Mouse (Mus musculus): ENCODE measurements around the gene Grip2. TPM values are rescaled to one million over a fixed set of nuclear protein-coding genes. Genes with fewer than 3 reads are reported as not detected.

The Grip2 gene
- polyA plus RNA-seq, 1 experiment from 2014 or later, result not detected

DNA sequence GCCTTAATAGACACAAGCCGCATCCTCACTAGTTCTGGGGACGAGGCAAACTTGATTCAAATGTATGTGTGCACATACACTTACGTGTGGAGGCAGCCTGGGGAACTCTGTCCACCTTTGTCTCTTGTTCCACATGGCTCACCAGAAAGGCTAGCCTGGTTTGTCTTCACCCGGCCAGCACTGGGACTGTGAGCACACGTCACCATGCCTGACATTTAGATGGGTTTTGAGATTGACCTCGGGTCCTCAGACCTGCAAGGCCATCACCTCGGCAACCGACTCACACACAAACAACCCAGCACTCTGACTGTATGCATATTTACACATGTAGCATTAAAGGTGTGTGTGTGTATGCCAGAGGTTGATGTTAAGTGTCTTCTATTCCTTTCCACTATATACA lies 8.8 kb downstream of the Grip2 start:
- ATAC-seq (no peak), DNase-seq (no peak)
- H3K4me1 ChIP-seq (ENCODE audit: insufficient read depth), result no peaks in the 10 kb centered on the region
- no peak overlapping the region for H3K9ac ChIP-seq (replicated peaks)
- peaks cover 3% of the 10 kb centered on the region; the same call in 1 of the 2 replicates for H3K9me3 ChIP-seq (ENCODE audit: low read length)
- TF ChIP-seq EP300 (IDR thresholded peaks at IDR 0.05; ENCODE audit: low read depth) (no peak), CTCF (IDR thresholded peaks at IDR 0.05; ENCODE audit: low read depth) (no peak)
- WGBS (ENCODE audit: insufficient replicate concordance), result 54% methylated on average over 8 of the region's 8 CpGs
- H3K27ac ChIP-seq (ENCODE audit: low read depth), result no peak overlapping the region
- H3K4me2 ChIP-seq (ENCODE audit: low read depth, low read length), result no peak overlapping the region
- H3K27me3 ChIP-seq (ENCODE audit: insufficient read depth, low read length), result no peaks in the 10 kb centered on the region
- H3K36me3 ChIP-seq (replicated peaks; ENCODE audit: insufficient read depth, low read length), result no peaks in the 10 kb centered on the region
- no peak overlapping the region for H3K4me3 ChIP-seq (ENCODE audit: low read depth, low read length)

DNA sequence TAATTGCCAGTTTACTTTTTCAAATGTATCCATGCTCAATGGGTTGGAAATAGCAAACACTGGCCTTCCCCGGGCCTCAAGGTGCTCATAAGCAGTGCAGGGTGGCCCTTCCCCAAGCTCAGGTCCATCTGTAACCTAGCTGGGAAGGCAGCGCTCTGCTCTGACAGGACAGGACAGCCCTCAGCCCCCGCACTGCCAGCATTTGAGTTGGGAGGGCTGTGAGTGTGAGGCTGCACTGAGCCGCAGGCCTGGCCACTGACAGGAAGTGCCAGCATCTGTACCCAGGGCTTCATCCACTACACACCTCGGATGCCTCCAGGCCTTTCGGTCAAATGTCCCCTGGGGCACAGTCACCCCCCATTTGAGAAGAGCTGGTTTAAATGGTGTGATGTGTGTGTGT lies 11.1 kb downstream of the Grip2 start:
- ATAC-seq (no peak), DNase-seq (no peak)
- 70% methylated on average over 6 of the region's 6 CpGs for WGBS (ENCODE audit: insufficient replicate concordance)
- Histone ChIP-seq H3K27me3 (ENCODE audit: insufficient read depth, low read length) (no peaks in the 10 kb centered on the region), H3K9ac (replicated peaks) (no peak overlapping the region), H3K36me3 (replicated peaks; ENCODE audit: insufficient read depth, low read length) (no peaks in the 10 kb centered on the region), H3K4me2 (ENCODE audit: low read depth, low read length) (no peak overlapping the region), H3K4me1 (ENCODE audit: insufficient read depth) (no peaks in the 10 kb centered on the region), H3K27ac (ENCODE audit: low read depth) (no peak overlapping the region), H3K4me3 (ENCODE audit: low read depth, low read length) (no peak overlapping the region), H3K9me3 (ENCODE audit: low read length) (peaks cover under 1% of the 10 kb centered on the region; the same call in 1 of the 2 replicates)
- no peak for TF ChIP-seq CTCF (IDR thresholded peaks at IDR 0.05; ENCODE audit: low read depth)
- no peak for TF ChIP-seq EP300 (IDR thresholded peaks at IDR 0.05; ENCODE audit: low read depth)

DNA sequence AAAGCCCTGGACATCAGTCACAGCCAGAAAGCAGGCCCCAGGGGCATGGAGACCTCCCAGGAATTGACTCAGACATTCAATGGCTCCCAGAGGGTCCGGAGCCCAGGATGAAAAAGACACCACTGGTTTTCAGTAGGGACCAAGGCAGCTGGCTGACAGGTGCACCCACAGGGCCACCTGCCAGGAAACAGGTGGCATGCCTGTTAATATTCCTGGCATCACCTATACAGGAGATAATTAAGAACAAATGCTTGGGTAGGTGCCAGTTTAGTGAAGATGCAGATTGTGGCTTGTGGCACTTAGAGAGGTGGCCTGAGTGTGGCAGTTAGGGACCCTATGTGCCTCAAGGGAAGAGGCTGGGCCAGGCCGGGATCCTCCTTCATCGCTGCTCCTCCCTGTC lies 13.4 kb downstream of the Grip2 start:
- H3K27ac ChIP-seq (ENCODE audit: low read depth), result no peak overlapping the region
- H3K27me3 ChIP-seq (ENCODE audit: insufficient read depth, low read length), result 0 out of 2 replicates have a peak, but pooled peaks cover 8% of the 10 kb centered on the region
- no peak overlapping the region for H3K4me2 ChIP-seq (ENCODE audit: low read depth, low read length)
- 80% methylated on average over 3 of the region's 3 CpGs for WGBS (ENCODE audit: insufficient replicate concordance)
- DNase-seq (no peak), ATAC-seq (no peak)
- TF ChIP-seq CTCF (IDR thresholded peaks at IDR 0.05; ENCODE audit: low read depth) (no peak), EP300 (IDR thresholded peaks at IDR 0.05; ENCODE audit: low read depth) (no peak)
- H3K9me3 ChIP-seq (ENCODE audit: low read length), result no peaks in the 10 kb centered on the region
- no peak overlapping the region for H3K4me3 ChIP-seq (ENCODE audit: low read depth, low read length)
- H3K4me1 ChIP-seq (ENCODE audit: insufficient read depth), result no peaks in the 10 kb centered on the region
- no peaks in the 10 kb centered on the region for H3K36me3 ChIP-seq (replicated peaks; ENCODE audit: insufficient read depth, low read length)
- H3K9ac ChIP-seq (replicated peaks), result no peak overlapping the region

DNA sequence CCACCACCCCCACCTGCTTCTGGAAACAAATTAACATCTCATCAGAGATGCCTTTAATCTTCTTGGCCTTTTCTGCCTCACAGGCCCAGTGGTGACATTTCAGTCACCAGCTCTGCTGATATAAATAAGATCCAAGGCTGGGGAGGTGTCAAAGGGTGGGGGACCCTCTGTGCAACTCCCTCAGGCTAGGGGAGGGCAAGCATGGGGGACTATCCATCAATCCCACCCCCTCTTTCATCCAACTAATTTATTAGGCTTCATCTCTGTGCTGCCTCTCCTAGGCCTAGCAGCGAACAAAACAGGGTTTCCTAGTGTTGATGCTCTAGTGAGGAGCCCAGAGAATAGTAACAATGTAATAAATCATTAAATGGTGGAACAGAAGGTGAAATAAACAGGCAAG lies 17.0 kb downstream of the Grip2 start:
- no peak overlapping the region for H3K9ac ChIP-seq (replicated peaks)
- WGBS (ENCODE audit: insufficient replicate concordance), result 44% methylated on average over 1 of the region's 1 CpGs
- H3K9me3 ChIP-seq (ENCODE audit: low read length), result no peaks in the 10 kb centered on the region
- ATAC-seq (no peak), DNase-seq (no peak)
- H3K36me3 ChIP-seq (replicated peaks; ENCODE audit: insufficient read depth, low read length), result no peaks in the 10 kb centered on the region
- TF ChIP-seq CTCF (IDR thresholded peaks at IDR 0.05; ENCODE audit: low read depth) (no peak), EP300 (IDR thresholded peaks at IDR 0.05; ENCODE audit: low read depth) (no peak)
- no peak overlapping the region for H3K4me3 ChIP-seq (ENCODE audit: low read depth, low read length)
- no peak overlapping the region for H3K27ac ChIP-seq (ENCODE audit: low read depth)
- H3K4me2 ChIP-seq (ENCODE audit: low read depth, low read length), result no peak overlapping the region
- H3K4me1 ChIP-seq (ENCODE audit: insufficient read depth), result no peaks in the 10 kb centered on the region
- H3K27me3 ChIP-seq (ENCODE audit: insufficient read depth, low read length), result peaks cover 28% of the 10 kb centered on the region

DNA sequence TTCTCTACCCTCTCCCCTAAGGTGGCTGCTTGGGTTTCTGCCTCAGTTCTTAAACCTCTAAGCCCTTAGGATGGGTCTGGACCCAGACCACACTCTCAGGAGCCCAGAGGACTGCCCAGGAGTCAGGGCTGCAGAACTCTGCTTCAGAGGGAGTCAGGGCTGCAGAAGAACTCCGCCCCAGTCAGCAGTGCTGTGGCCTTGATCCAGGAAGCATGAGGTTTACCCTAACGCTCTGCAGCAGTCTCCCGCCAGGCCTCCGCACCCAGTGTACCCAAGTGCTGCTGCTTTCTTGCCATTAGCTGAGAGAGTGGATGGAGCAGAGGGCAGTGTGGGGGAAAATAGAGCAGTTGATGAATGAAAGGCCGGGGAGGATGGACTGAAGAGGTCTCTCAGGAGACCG lies 19.0 kb downstream of the Grip2 start:
- Histone ChIP-seq H3K27ac (ENCODE audit: low read depth) (no peak overlapping the region), H3K9me3 (ENCODE audit: low read length) (no peaks in the 10 kb centered on the region), H3K4me1 (ENCODE audit: insufficient read depth) (no peaks in the 10 kb centered on the region), H3K4me2 (ENCODE audit: low read depth, low read length) (no peak overlapping the region), H3K27me3 (ENCODE audit: insufficient read depth, low read length) (peaks cover 33% of the 10 kb centered on the region), H3K4me3 (ENCODE audit: low read depth, low read length) (no peak overlapping the region), H3K36me3 (replicated peaks; ENCODE audit: insufficient read depth, low read length) (no peaks in the 10 kb centered on the region), H3K9ac (replicated peaks) (no peak overlapping the region)
- TF ChIP-seq EP300 (IDR thresholded peaks at IDR 0.05; ENCODE audit: low read depth) (no peak), CTCF (IDR thresholded peaks at IDR 0.05; ENCODE audit: low read depth) (no peak)
- DNase-seq (no peak), ATAC-seq (no peak)
- WGBS (ENCODE audit: insufficient replicate concordance), result 30% methylated on average over 6 of the region's 6 CpGs

DNA sequence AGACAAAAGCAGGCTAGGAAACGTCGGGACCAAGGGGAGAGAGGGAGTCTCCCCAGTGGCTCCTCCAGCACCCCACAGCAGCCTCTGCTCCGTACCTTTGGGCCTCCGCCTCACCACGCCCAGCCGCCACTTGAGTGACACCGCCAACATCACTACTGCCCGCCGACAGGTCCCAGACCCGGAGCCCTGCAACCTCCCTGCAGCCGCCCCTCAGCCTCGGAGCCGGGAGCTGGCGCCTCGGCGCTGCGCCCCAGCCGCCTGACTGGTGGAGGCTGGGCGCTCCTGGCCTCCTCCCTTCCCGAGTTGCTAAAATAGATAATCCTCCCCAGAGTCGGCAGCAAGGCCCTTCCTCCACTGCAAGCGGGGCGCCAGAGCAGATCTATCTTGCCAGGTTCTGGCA lies 19.9 kb downstream of the Grip2 start:
- WGBS (ENCODE audit: insufficient replicate concordance), result 5% methylated on average over 21 of the region's 23 CpGs
- Histone ChIP-seq H3K36me3 (replicated peaks; ENCODE audit: insufficient read depth, low read length) (no peaks in the 10 kb centered on the region), H3K9me3 (ENCODE audit: low read length) (no peaks in the 10 kb centered on the region), H3K27ac (ENCODE audit: low read depth) (no peak overlapping the region), H3K9ac (replicated peaks) (no peak overlapping the region), H3K4me1 (ENCODE audit: insufficient read depth) (no peaks in the 10 kb centered on the region), H3K4me3 (ENCODE audit: low read depth, low read length) (no peak overlapping the region), H3K27me3 (ENCODE audit: insufficient read depth, low read length) (peaks cover 33% of the 10 kb centered on the region), H3K4me2 (ENCODE audit: low read depth, low read length) (no peak overlapping the region)
- TF ChIP-seq EP300 (IDR thresholded peaks at IDR 0.05; ENCODE audit: low read depth), result no peak
- no peak for TF ChIP-seq CTCF (IDR thresholded peaks at IDR 0.05; ENCODE audit: low read depth)
- ATAC-seq (no peak), DNase-seq (no peak)

DNA sequence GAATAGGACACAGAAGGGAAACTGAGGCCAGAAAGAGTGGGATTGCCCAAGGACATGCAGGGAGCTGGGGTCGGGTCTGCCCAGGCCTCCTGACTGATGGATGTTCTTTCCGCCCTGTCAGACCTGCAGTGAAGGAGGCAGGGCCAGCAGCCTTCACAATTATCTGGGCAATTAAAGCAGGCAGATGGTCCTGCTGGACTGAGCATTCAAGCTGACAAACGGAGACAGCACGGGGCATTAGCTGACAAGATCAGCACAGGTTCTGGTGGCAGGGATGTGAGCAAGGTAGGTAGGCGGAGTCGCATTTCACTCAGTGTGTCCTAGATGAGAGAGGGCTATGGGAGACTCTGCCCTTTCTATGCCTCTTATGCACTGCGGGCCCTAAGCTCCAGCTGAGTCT lies 22.9 kb downstream of the Grip2 start:
- H3K27ac ChIP-seq (ENCODE audit: low read depth), result no peak overlapping the region
- no peak overlapping the region for H3K4me2 ChIP-seq (ENCODE audit: low read depth, low read length)
- H3K4me3 ChIP-seq (ENCODE audit: low read depth, low read length), result no peak overlapping the region
- 37% methylated on average over 7 of the region's 7 CpGs for WGBS (ENCODE audit: insufficient replicate concordance)
- H3K9me3 ChIP-seq (ENCODE audit: low read length), result no peaks in the 10 kb centered on the region
- peaks cover 26% of the 10 kb centered on the region for H3K27me3 ChIP-seq (ENCODE audit: insufficient read depth, low read length)
- no peak for DNase-seq
- H3K4me1 ChIP-seq (ENCODE audit: insufficient read depth), result no peaks in the 10 kb centered on the region
- TF ChIP-seq CTCF (IDR thresholded peaks at IDR 0.05; ENCODE audit: low read depth), result no peak
- TF ChIP-seq EP300 (IDR thresholded peaks at IDR 0.05; ENCODE audit: low read depth), result no peak
- no peaks in the 10 kb centered on the region for H3K36me3 ChIP-seq (replicated peaks; ENCODE audit: insufficient read depth, low read length)
- H3K9ac ChIP-seq (replicated peaks), result no peak overlapping the region
- ATAC-seq, result no peak
